ENCODE assay signal across 8 mouse cellular contexts in genomic region chr16:30009521-30010186, GRCm38 (mm10). TPM values are rescaled to one million over a fixed set of nuclear protein-coding genes. Genes with fewer than 3 reads are reported as not detected.
DNase-seq lines count a peak whose midpoint lies in the region; ATAC-seq lines count a peak whose summit lies in the region.

No protein-coding gene starts in this region.

- peaks cover 17% of the 10 kb centered on the region for H3K4me1 ChIP-seq in forebrain, embryonic 15.5 days
- H3K4me1 ChIP-seq in hindbrain, embryonic 14.5 days (replicated peaks; ENCODE audit: control insufficient read depth, insufficient read depth, low read length): peaks cover 15% of the 10 kb centered on the region

- no peaks in the 10 kb centered on the region for H3K9me3 ChIP-seq in forebrain, embryonic 15.5 days
- H3K9me3 ChIP-seq in hindbrain, embryonic 14.5 days (ENCODE audit: control insufficient read depth, low read length): no peaks in the 10 kb centered on the region

- DNase-seq in adrenal gland, adult (ENCODE audit: inconsistent age in 2 of 2, low spot score in 1 of 2): peak; percentile 45 to 63
- no peak for DNase-seq in adrenal gland, adult 8-10 months
- peak; percentile 34 for DNase-seq in WW6 (ENCODE audit: low read depth, low spot score)
- peak; percentile 42 for DNase-seq in hindbrain, embryonic 14.5 days (ENCODE audit: low spot score)
- peak; percentile 23 for DNase-seq in liver
- no peak for DNase-seq in T-cell, adult 2 months (ENCODE audit: low spot score)

- peak overlapping the region; percentile 45 for H3K4me3 ChIP-seq in forebrain, embryonic 15.5 days
- H3K4me3 ChIP-seq in hindbrain, embryonic 14.5 days (replicated peaks; ENCODE audit: low read length): peak overlapping the region; percentile 46

- WGBS in forebrain, embryonic 15.5 days: 27% methylated on average over 17 of the region's 17 CpGs
- WGBS in hindbrain, embryonic 14.5 days: 18% methylated on average over 17 of the region's 17 CpGs

- no peak overlapping the region for H3K9ac ChIP-seq in forebrain, embryonic 15.5 days (replicated peaks)
- no peak overlapping the region for H3K9ac ChIP-seq in hindbrain, embryonic 14.5 days

- no peaks in the 10 kb centered on the region for H3K36me3 ChIP-seq in forebrain, embryonic 15.5 days
- no peaks in the 10 kb centered on the region for H3K36me3 ChIP-seq in hindbrain, embryonic 14.5 days (replicated peaks; ENCODE audit: control insufficient read depth, insufficient read depth)

- no peaks in the 10 kb centered on the region for H3K27me3 ChIP-seq in forebrain, embryonic 15.5 days
- peaks cover 40% of the 10 kb centered on the region for H3K27me3 ChIP-seq in hindbrain, embryonic 14.5 days (ENCODE audit: control insufficient read depth, insufficient read depth, low read length)

- H3K4me2 ChIP-seq in forebrain, embryonic 15.5 days (replicated peaks): peak overlapping the region; percentile 92
- H3K4me2 ChIP-seq in hindbrain, embryonic 14.5 days (replicated peaks): peak overlapping the region; percentile 90

- H3K27ac ChIP-seq in forebrain, embryonic 15.5 days (replicated peaks): no peak overlapping the region; the same call in 1 of the 2 replicates
- no peak overlapping the region for H3K27ac ChIP-seq in hindbrain, embryonic 14.5 days

- peak; percentile 1; the same call in 1 of the 2 replicates for ATAC-seq in forebrain, embryonic 15.5 days (replicated peaks)
- ATAC-seq in hindbrain, embryonic 14.5 days (ENCODE audit: low FRiP score): peak; percentile 2; the same call in 1 of the 2 replicates
- ATAC-seq in monocyte, adult 5-6 weeks (replicated peaks; ENCODE audit: insufficient number of reproducible peaks, low FRiP score, low TSS enrichment, poor library complexity, severe bottlenecking): peak; percentile 33; the same call in 1 of the 2 replicates

RNA-seq across cellular contexts. Expression of gene Hes1, which starts 54.5 kb away (rescaled TPM):
- 10 to 100 TPM; 25.2 to 38.7 (median 32.2) TPM for total RNA-seq in adrenal gland, adult 8-10 months (2022)
- 16.4 and 18.8 TPM in 2 replicates for polyA plus RNA-seq in forebrain, embryonic 15.5 days (2015; fragmentation: Nextera tagmentation; extraction: Ambion mirVana)
- polyA plus RNA-seq in hindbrain, embryonic 14.5 days (2014; fragmentation: Nextera tagmentation; extraction: Ambion mirVana): 14.0 and 18.0 TPM in 2 replicates
- total RNA-seq in monocyte, adult 5-6 weeks (2017): 71.3 to 116 TPM (median 105 TPM) in 3 replicates

Comparison
In these comparisons a context has a peak if more than half of its experiments do, and no peak if none do; other contexts are left out.
1. DNase-seq: peak in adrenal gland, adult (2 of 2), WW6 (single experiment), hindbrain, embryonic 14.5 days (single experiment) and liver (single experiment); none in adrenal gland, adult 8-10 months (single experiment) and T-cell, adult 2 months (single experiment).
2. Peak in every context shown above with its lines, with median percentiles within 50 percentile points of each other: ATAC-seq.